Mouse (Mus musculus) hematopoietic multipotent progenitor cell, adult 10-12 weeks (in vitro differentiated cells): ENCODE results near the gene Cacna1i. TPM values are rescaled to one million over a fixed set of nuclear protein-coding genes. Genes with fewer than 3 reads are reported as not detected.

Source experiments
- polyA plus RNA-seq: library from polyadenylated mRNA; stranded (reverse); fragments of >175 nt; gene quantifications from 2 replicates; pipeline ENCODE4 v1.2.3, GENCODE M21; 2012; ENCODE audit warnings: low replicate concordance

Cacna1i gene
- polyA plus RNA-seq, result 36.0 and 40.3 TPM in 2 replicates

DNA sequence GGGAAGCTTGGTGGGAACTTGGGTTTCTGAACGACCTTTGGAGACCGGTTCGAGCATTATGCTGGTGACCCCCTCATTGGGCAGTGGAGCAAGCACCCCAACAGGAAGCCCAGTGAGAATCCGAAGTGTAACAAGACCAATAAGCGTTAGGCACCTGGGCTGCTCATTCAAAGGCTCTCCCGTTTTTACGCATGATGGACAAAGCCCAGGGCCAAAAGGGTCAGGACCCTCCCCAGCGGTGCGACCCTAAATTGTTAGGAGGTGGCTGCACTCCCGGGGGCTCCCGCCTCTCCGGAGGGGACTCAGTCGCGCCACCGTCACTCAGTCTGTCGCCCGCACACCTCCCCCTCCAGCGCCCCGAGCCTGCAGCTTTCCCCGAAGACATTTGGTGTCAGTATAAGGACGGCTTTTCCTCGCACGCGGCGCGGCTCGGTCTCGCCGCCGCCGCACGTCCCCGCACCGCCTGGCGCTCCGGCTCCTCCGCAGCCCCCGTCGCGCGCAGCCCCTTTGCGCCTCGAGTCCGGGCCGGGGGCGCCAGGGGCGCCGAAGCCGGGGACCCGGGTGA lies at the start of gene Cacna1i:
Cacna1i (plus strand) TSS at position 388 of the 565 bp plus-strand sequence.

GRCm38 (mm10) chr15:80254847-80255645 lies 32.0 kb upstream of the Cacna1i start, which contains the start of gene Atf4:
Gene Atf4 (plus strand): TSS chr15:80255184.

GRCm38 (mm10) chr15:80263610-80264575 lies 23.1 kb upstream of the Cacna1i start, which contains the start of gene Rps19bp1:
Gene Rps19bp1 (minus strand): TSS chr15:80264315.

Other genes with a start within 250 kb of the Cacna1i start
- gene Syngr1, start 195.9 kb upstream of the Cacna1i start, polyA plus RNA-seq, result 1.5 and 3.1 TPM in 2 replicates
- gene Rpl3, start 195.4 kb upstream of the Cacna1i start, polyA plus RNA-seq, result 49.1 and 91.4 TPM in 2 replicates
- gene Tab1, start 154.1 kb upstream of the Cacna1i start, polyA plus RNA-seq, result 9.1 and 15.5 TPM in 2 replicates
- gene Mgat3, start 113.5 kb upstream of the Cacna1i start, polyA plus RNA-seq, result 0.02 and 0.15 TPM in 2 replicates
- gene Mief1, start 53.2 kb upstream of the Cacna1i start, polyA plus RNA-seq, result 17.3 and 26.2 TPM in 2 replicates
- gene AC140267.1, start 51.4 kb upstream of the Cacna1i start, polyA plus RNA-seq, result not detected in 2 replicates
- gene Atf4, start 32.1 kb upstream of the Cacna1i start, polyA plus RNA-seq, result 136 and 211 TPM in 2 replicates
- 24.9 and 36.8 TPM in 2 replicates for gene Rps19bp1, start 22.9 kb upstream of the Cacna1i start, polyA plus RNA-seq